Mouse (Mus musculus) ES-E14 (cell line): ENCODE data around the gene 4921504E06Rik. TPM values are rescaled to one million over a fixed set of nuclear protein-coding genes. Genes with fewer than 3 reads are reported as not detected.

Experiments used
- DNase-seq: peaks from one replicate; pipeline ENCODE4 v3.0.0-alpha.2; 2013; ENCODE audit warnings: low read depth, low spot score
- H3K27ac ChIP-seq: 2 replicates; pipeline ENCODE4 v1.5.1; 2012; ENCODE audit warnings: low read depth, mild to moderate bottlenecking, low read length, moderate library complexity, mixed read lengths; ENCODE audit not compliant: poor library complexity, insufficient read depth, severe bottlenecking
- H3K36me3 ChIP-seq: 2 replicates; pipeline ENCODE4 v1.6.1; 2012; ENCODE audit warnings: mild to moderate bottlenecking, low read length, moderate library complexity, mixed read lengths; ENCODE audit not compliant: control insufficient read depth, poor library complexity, insufficient read depth, severe bottlenecking
- H3K4me1 ChIP-seq, 2 experiments: fragments of 150-350 bp in 1 of 2; sonication (generic) in 1 of 2; 2 replicates each; pipeline ENCODE4 v1.6.1; 2012; ENCODE audit warnings: low read length in 2 of 2, mild to moderate bottlenecking in 1 of 2, mixed read lengths in 1 of 2; ENCODE audit not compliant: control insufficient read depth in 2 of 2, insufficient read depth in 2 of 2, poor library complexity in 1 of 2
- H3K4me3 ChIP-seq, 2 experiments: fragments of 150-350 bp in 1 of 2; sonication (generic) in 1 of 2; 2 replicates each; pipeline ENCODE4 v1.5.1; 2012; ENCODE audit warnings: low read length in 2 of 2, low read depth in 1 of 2, mild to moderate bottlenecking in 1 of 2, mixed read lengths in 1 of 2; ENCODE audit not compliant: insufficient read depth in 1 of 2, poor library complexity in 1 of 2, severe bottlenecking in 1 of 2
- H3K9ac ChIP-seq: 2 replicates; pipeline ENCODE4 v1.6.1; 2012; ENCODE audit warnings: low read depth, mild to moderate bottlenecking, low read length, mixed read lengths; ENCODE audit not compliant: poor library complexity, insufficient read depth, severe bottlenecking
- H3K9me3 ChIP-seq: fragments of 150-350 bp; sonication (generic); 2 replicates; pipeline ENCODE4 v1.6.1; 2012; ENCODE audit warnings: low read depth, mild to moderate bottlenecking, low read length; ENCODE audit not compliant: control insufficient read depth, insufficient read depth
- CHD2 ChIP-seq: IDR thresholded peaks from 2 replicates; pipeline ENCODE4 v1.6.1; 2014; ENCODE audit warnings: mild to moderate bottlenecking, low read depth, low read length, inconsistent platforms
- HCFC1 ChIP-seq: IDR thresholded peaks from 2 replicates; pipeline ENCODE4 v1.6.1; 2012; ENCODE audit warnings: low read length, inconsistent platforms, borderline replicate concordance; ENCODE audit not compliant: insufficient read depth
- MAFK ChIP-seq: IDR thresholded peaks from 2 replicates; pipeline ENCODE4 v1.6.1; 2014; ENCODE audit warnings: mild to moderate bottlenecking, low read depth, low read length, inconsistent platforms; ENCODE audit not compliant: insufficient read depth
- ZC3H11A ChIP-seq: IDR thresholded peaks from 2 replicates; pipeline ENCODE4 v1.6.1; 2012; ENCODE audit warnings: low read depth, mild to moderate bottlenecking, inconsistent platforms, low read length, borderline replicate concordance
- ZNF384 ChIP-seq: IDR thresholded peaks from 2 replicates; pipeline ENCODE4 v1.6.1; 2012; ENCODE audit warnings: low read depth, low read length, inconsistent platforms
- in situ Hi-C, 2 experiments: fragments of 600-800 bp; cut with MboI; formaldehyde crosslinking; loops; one replicate each; pipeline ENCODE4 v1.15.1; 2025; ENCODE audit warnings: low sequenced_read_pairs in 2 of 2, inconsistent platforms in 1 of 2; ENCODE audit not compliant: unreplicated experiment in 2 of 2
- total RNA-seq: library from RNA; depleted of rRNA; stranded (reverse); fragments of 300-350 nt; gene quantifications from 2 replicates; pipeline ENCODE4 v1.2.3, GENCODE M21; 2012

4921504E06Rik gene
- total RNA-seq, 1 experiment, result not detected

GRCm38 (mm10) chr2:19562114-19562829, 8.6 kb upstream of the 4921504E06Rik start:
- in situ Hi-C loops, result no loop called here
- H3K27ac ChIP-seq, result no peak overlapping the region
- no peak overlapping the region for H3K9ac ChIP-seq
- no peak for TF ChIP-seq ZC3H11A
- no peak for TF ChIP-seq HCFC1
- TF ChIP-seq ZNF384, result no peak
- no peak for TF ChIP-seq MAFK
- TF ChIP-seq CHD2, result no peak
- H3K36me3 ChIP-seq, result no peaks in the 10 kb centered on the region
- H3K9me3 ChIP-seq, result no peaks in the 10 kb centered on the region
- H3K4me3 ChIP-seq, result no peak overlapping the region
- no peaks in the 10 kb centered on the region for H3K4me1 ChIP-seq
- no peak for DNase-seq

GRCm38 (mm10) chr2:19560654-19561053, 6.9 kb upstream of the 4921504E06Rik start:
- Histone ChIP-seq H3K9ac (no peak overlapping the region), H3K4me1 (no peaks in the 10 kb centered on the region), H3K36me3 (no peaks in the 10 kb centered on the region), H3K27ac (no peak overlapping the region), H3K4me3 (no peak overlapping the region), H3K9me3 (no peaks in the 10 kb centered on the region)
- in situ Hi-C loops, result no loop called here
- TF ChIP-seq MAFK (no peak), ZC3H11A (no peak), HCFC1 (no peak), CHD2 (no peak), ZNF384 (no peak)
- DNase-seq, result no peak

GRCm38 (mm10) chr2:19560071-19560470, 6.4 kb upstream of the 4921504E06Rik start:
- Histone ChIP-seq H3K4me3 (no peak overlapping the region), H3K27ac (no peak overlapping the region), H3K36me3 (no peaks in the 10 kb centered on the region), H3K9ac (no peak overlapping the region), H3K4me1 (no peaks in the 10 kb centered on the region), H3K9me3 (no peaks in the 10 kb centered on the region)
- no peak for TF ChIP-seq CHD2
- TF ChIP-seq ZC3H11A, result no peak
- no peak for TF ChIP-seq HCFC1
- TF ChIP-seq MAFK, result no peak
- TF ChIP-seq ZNF384, result no peak
- in situ Hi-C loops, result no loop called here
- DNase-seq, result no peak

GRCm38 (mm10) chr2:19551396-19551795, 2.3 kb downstream of the 4921504E06Rik start:
- DNase-seq, result no peak
- H3K27ac ChIP-seq, result no peak overlapping the region
- no peak overlapping the region for H3K4me3 ChIP-seq
- in situ Hi-C loops, result no loop called here
- peaks cover 0 to 3% of the 10 kb centered on the region in 2 experiments; a peak in 1 of 4 replicates for H3K4me1 ChIP-seq
- H3K9ac ChIP-seq, result no peak overlapping the region
- TF ChIP-seq ZNF384 (no peak), HCFC1 (no peak), ZC3H11A (no peak)
- no peaks in the 10 kb centered on the region for H3K9me3 ChIP-seq
- no peaks in the 10 kb centered on the region for H3K36me3 ChIP-seq

DNA sequence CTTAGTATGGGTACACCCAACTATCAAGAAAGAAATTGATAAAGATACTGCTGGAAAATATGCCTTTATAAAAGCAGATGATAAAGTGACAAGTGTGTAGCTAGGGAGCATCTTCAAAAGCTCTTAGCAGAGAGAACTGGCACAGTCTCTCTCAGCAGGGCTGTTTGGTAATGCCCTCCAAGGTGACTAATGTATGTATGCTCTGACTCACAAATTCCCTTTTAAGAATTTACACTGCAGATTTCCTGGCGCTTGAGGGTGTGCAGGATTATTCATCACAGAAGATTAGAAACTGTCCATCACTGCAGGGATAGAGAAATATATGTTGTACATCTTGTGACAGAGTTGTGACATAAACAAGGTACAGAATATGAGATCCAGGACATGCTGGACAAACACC, 12.8 kb downstream of the 4921504E06Rik start:
- TF ChIP-seq CHD2, result no peak
- no peak for TF ChIP-seq ZNF384
- no peak for TF ChIP-seq MAFK
- TF ChIP-seq ZC3H11A, result no peak
- no peak for TF ChIP-seq HCFC1
- no peaks in the 10 kb centered on the region for H3K4me1 ChIP-seq
- no peaks in the 10 kb centered on the region for H3K9me3 ChIP-seq
- no peak overlapping the region for H3K4me3 ChIP-seq
- H3K36me3 ChIP-seq, result no peaks in the 10 kb centered on the region
- H3K27ac ChIP-seq, result no peak overlapping the region
- no peak for DNase-seq
- in situ Hi-C loops, result no loop called here
- no peak overlapping the region for H3K9ac ChIP-seq
